Mouse (Mus musculus) c-Kit-positive CD71-positive TER-119-negative erythroid progenitor cells, embryonic 14.5 days (primary cell): ENCODE measurements around the gene Sec22c.

Experiments used
- DNase-seq: peaks from one replicate; pipeline ENCODE4 v3.0.0-alpha.2; 2013; ENCODE audit warnings: low read depth

The Sec22c gene

GRCm38 (mm10) chr9:121694736-121695135, 10.6 kb downstream of the Sec22c start:
- DNase-seq, result no peak

GRCm38 (mm10) chr9:121690734-121691133, 14.6 kb downstream of the Sec22c start:
- DNase-seq, result no peak

- no peak for DNase-seq
Measured at GRCm38 (mm10) chr9:121690200-121690651, 15.1 kb downstream of the Sec22c start.

GRCm38 (mm10) chr9:121684702-121685101, 20.6 kb downstream of the Sec22c start:
- no peak for DNase-seq

GRCm38 (mm10) chr9:121682037-121682680, 23.1 kb downstream of the Sec22c start:
- no peak for DNase-seq

GRCm38 (mm10) chr9:121681191-121681590, 24.1 kb downstream of the Sec22c start:
- no peak for DNase-seq

- DNase-seq, result no peak
Measured at GRCm38 (mm10) chr9:121679549-121679948, 25.7 kb downstream of the Sec22c start.

GRCm38 (mm10) chr9:121677476-121677875, 27.8 kb downstream of the Sec22c start:
- DNase-seq, result no peak

- no peak for DNase-seq
Measured at GRCm38 (mm10) chr9:121677069-121677468, 28.2 kb downstream of the Sec22c start.

GRCm38 (mm10) chr9:121675556-121675955, 29.7 kb downstream of the Sec22c start:
- DNase-seq, result no peak

GRCm38 (mm10) chr9:121675011-121675410, 30.3 kb downstream of the Sec22c start:
- DNase-seq, result no peak

- DNase-seq, result no peak
Measured at GRCm38 (mm10) chr9:121673716-121674115, 31.6 kb downstream of the Sec22c start.

- no peak for DNase-seq
Measured at GRCm38 (mm10) chr9:121672311-121672710, 33.0 kb downstream of the Sec22c start.

- DNase-seq, result peak; percentile 37
Measured at GRCm38 (mm10) chr9:121671300-121671699, 34.0 kb downstream of the Sec22c start.

GRCm38 (mm10) chr9:121669348-121669791, 35.9 kb downstream of the Sec22c start:
- no peak for DNase-seq

- no peak for DNase-seq
Measured at GRCm38 (mm10) chr9:121667822-121668221, 37.5 kb downstream of the Sec22c start.

- DNase-seq, result no peak
Measured at GRCm38 (mm10) chr9:121666957-121667630, 38.2 kb downstream of the Sec22c start.

GRCm38 (mm10) chr9:121664104-121664503, 41.2 kb downstream of the Sec22c start:
- no peak for DNase-seq

- no peak for DNase-seq
Measured at GRCm38 (mm10) chr9:121663467-121663866, 41.8 kb downstream of the Sec22c start.

- no peak for DNase-seq
Measured at GRCm38 (mm10) chr9:121659791-121660190, 45.5 kb downstream of the Sec22c start.

- DNase-seq, result no peak
Measured at GRCm38 (mm10) chr9:121658248-121658647, 47.0 kb downstream of the Sec22c start.

GRCm38 (mm10) chr9:121657143-121657542, 48.1 kb downstream of the Sec22c start:
- DNase-seq, result no peak

- DNase-seq, result no peak
Measured at GRCm38 (mm10) chr9:121656322-121656721, 49.0 kb downstream of the Sec22c start.

- DNase-seq, result no peak
Measured at GRCm38 (mm10) chr9:121653668-121654067, 51.6 kb downstream of the Sec22c start.
